In genomic region chr12:93173744-93174143, GRCm38 (mm10) we compare ENCODE assay signal across 19 mouse cellular contexts.
"Had no signal": no experiment of that assay in that cellular context is flagged by ENCODE, and none has a peak within 500 bp of the region (broad histone marks: within the 10 kb centered on the region; RNA-seq: fewer than 3 reads in every experiment).

No protein-coding gene starts in this region.

- H3K27me3 ChIP-seq: limb, embryonic 13.5 days; liver, embryonic 12.5 days; liver, embryonic 15.5 days; lung, embryonic 15.5 days; midbrain, embryonic 12.5 days; midbrain, embryonic 15.5 days had no signal

- ATAC-seq: liver, embryonic 12.5 days; midbrain, embryonic 15.5 days had no signal

- H3K27ac ChIP-seq: limb, embryonic 10.5 days; limb, embryonic 13.5 days; liver, embryonic 12.5 days; liver, embryonic 15.5 days; lung, embryonic 15.5 days; midbrain, embryonic 12.5 days; midbrain, embryonic 15.5 days; stomach, postnatal 0 days had no signal

- DNase-seq: kidney, adult 8-10 months; kidney, postnatal 14 days; kidney, postnatal 4 days; layer of hippocampus, adult 9-11 months; liver; lung, adult 18-20 months; lung, postnatal 10 days; lung, postnatal 36 days; right cerebral cortex, postnatal 4 days; thymus, postnatal 36 days had no signal

- H3K4me3 ChIP-seq: limb, embryonic 10.5 days; limb, embryonic 13.5 days; liver, embryonic 12.5 days; liver, embryonic 15.5 days; lung, embryonic 15.5 days; midbrain, embryonic 12.5 days; midbrain, embryonic 15.5 days; myocyte had no signal

- H3K4me1 ChIP-seq: limb, embryonic 10.5 days; limb, embryonic 13.5 days; liver, embryonic 12.5 days; liver, embryonic 15.5 days; lung, embryonic 15.5 days; midbrain, embryonic 12.5 days; midbrain, embryonic 15.5 days had no signal

- H3K36me3 ChIP-seq: limb, embryonic 10.5 days; limb, embryonic 13.5 days; liver, embryonic 12.5 days; liver, embryonic 15.5 days; lung, embryonic 15.5 days; midbrain, embryonic 12.5 days; midbrain, embryonic 15.5 days had no signal
